10 mouse cellular contexts compared by ENCODE assay signal in genomic region chr14:20983832-20984231, GRCm38 (mm10). TPM values are rescaled to one million over a fixed set of nuclear protein-coding genes. Genes with fewer than 3 reads are reported as not detected.
DNase-seq lines count a peak whose midpoint lies in the region; ATAC-seq and TF ChIP-seq lines count a peak whose summit lies in the region.
"Had no signal": no experiment of that assay in that cellular context is flagged by ENCODE, and none has a peak within 500 bp of the region (broad histone marks: within the 10 kb centered on the region; RNA-seq: fewer than 3 reads in every experiment).

No protein-coding gene starts in this region.

- 19% methylated on average over 2 of the region's 2 CpGs for WGBS in forebrain, embryonic 14.5 days
- 44% methylated on average over 2 of the region's 2 CpGs for WGBS in forebrain, embryonic 11.5 days
- WGBS in intestine, embryonic 15.5 days: 66% methylated on average over 2 of the region's 2 CpGs
- WGBS in neural tube, embryonic 15.5 days: 40% methylated on average over 2 of the region's 2 CpGs

- peak; percentile 83 for DNase-seq in forebrain, embryonic 14.5 days (ENCODE audit: low spot score)
- DNase-seq in forebrain, embryonic 11.5 days (ENCODE audit: low spot score): no peak
- DNase-seq in MEL (ENCODE audit: low read depth, low spot score): peak; percentile 36
- peak; percentile 57 to 75 for DNase-seq in cerebellum, postnatal 25 days
- DNase-seq in kidney, postnatal 36 days: peak; percentile 92
- peak; percentile 75 to 89 for DNase-seq in lung, postnatal 4 days

- no peaks in the 10 kb centered on the region for H3K9me3 ChIP-seq in forebrain, embryonic 14.5 days (replicated peaks; ENCODE audit: control insufficient read depth, low read length)
- H3K9me3 ChIP-seq in forebrain, embryonic 11.5 days (ENCODE audit: control insufficient read depth, low read length): no peaks in the 10 kb centered on the region
- H3K9me3 ChIP-seq in MEL (replicated peaks; ENCODE audit: insufficient read depth, low read length): no peaks in the 10 kb centered on the region
- H3K9me3 ChIP-seq in intestine, embryonic 15.5 days: no peaks in the 10 kb centered on the region
- H3K9me3 ChIP-seq in neural tube, embryonic 15.5 days (replicated peaks): no peaks in the 10 kb centered on the region
- H3K9me3 ChIP-seq: heart, embryonic 13.5 days; liver, embryonic 15.5 days had no signal

- no peak for TF ChIP-seq CTCF in MEL (IDR thresholded peaks at IDR 0.05 in 2 of 3, conservative IDR thresholded peaks at IDR 0.05 in 1 of 3; ENCODE audit: control insufficient read depth in 1 of 3, insufficient read depth in 1 of 3, low read depth in 2 of 3, low read length in 3 of 3, poor library complexity in 1 of 3, severe bottlenecking in 1 of 3)

- peak; percentile 63 for ATAC-seq in forebrain, embryonic 14.5 days
- no peak for ATAC-seq in forebrain, embryonic 11.5 days (replicated peaks; ENCODE audit: low FRiP score)
- ATAC-seq in intestine, embryonic 15.5 days: no peak
- ATAC-seq in neural tube, embryonic 15.5 days (ENCODE audit: low FRiP score): no peak

- no peak overlapping the region for H3K4me2 ChIP-seq in forebrain, embryonic 14.5 days (ENCODE audit: low read length)
- H3K4me2 ChIP-seq in forebrain, embryonic 11.5 days (ENCODE audit: low read depth, low read length, severe bottlenecking): no peak overlapping the region
- H3K4me2 ChIP-seq in intestine, embryonic 15.5 days (replicated peaks): no peak overlapping the region
- H3K4me2 ChIP-seq in neural tube, embryonic 15.5 days: no peak overlapping the region
- H3K4me2 ChIP-seq: heart, embryonic 13.5 days; liver, embryonic 15.5 days had no signal

- no peak overlapping the region for H3K9ac ChIP-seq in forebrain, embryonic 14.5 days (ENCODE audit: low read length)
- no peak overlapping the region for H3K9ac ChIP-seq in forebrain, embryonic 11.5 days (ENCODE audit: low read length)
- no peak overlapping the region for H3K9ac ChIP-seq in MEL (ENCODE audit: control insufficient read depth, low read depth, low read length, poor library complexity, severe bottlenecking)
- no peak overlapping the region for H3K9ac ChIP-seq in intestine, embryonic 15.5 days
- H3K9ac ChIP-seq in neural tube, embryonic 15.5 days (replicated peaks): no peak overlapping the region
- H3K9ac ChIP-seq: heart, embryonic 13.5 days; liver, embryonic 15.5 days had no signal

- TF ChIP-seq POLR2A in MEL (IDR thresholded peaks at IDR 0.05; ENCODE audit: control insufficient read depth in 1 of 2, insufficient read depth in 1 of 2, low read depth in 1 of 2, low read length in 2 of 2, poor library complexity in 1 of 2): no peak

- no peak for TF ChIP-seq RAD21 in MEL (IDR thresholded peaks at IDR 0.05; ENCODE audit: low read depth, low read length)

- no peak overlapping the region for H3K4me3 ChIP-seq in forebrain, embryonic 14.5 days (ENCODE audit: low read depth, low read length)
- H3K4me3 ChIP-seq in forebrain, embryonic 11.5 days (ENCODE audit: low read depth, low read length): no peak overlapping the region
- H3K4me3 ChIP-seq in MEL (ENCODE audit: control insufficient read depth in 1 of 2, insufficient read depth in 1 of 2, low read depth in 2 of 2, low read length in 2 of 2): no peak overlapping the region
- no peak overlapping the region for H3K4me3 ChIP-seq in intestine, embryonic 15.5 days (replicated peaks)
- no peak overlapping the region for H3K4me3 ChIP-seq in neural tube, embryonic 15.5 days (replicated peaks)
- H3K4me3 ChIP-seq: heart, embryonic 13.5 days; liver, embryonic 15.5 days had no signal

- no peaks in the 10 kb centered on the region for H3K79me2 ChIP-seq in MEL (ENCODE audit: control insufficient read depth, insufficient read depth, low read length, poor library complexity)

- H3K27ac ChIP-seq in forebrain, embryonic 14.5 days (ENCODE audit: low read depth, low read length): no peak overlapping the region
- no peak overlapping the region for H3K27ac ChIP-seq in forebrain, embryonic 11.5 days (ENCODE audit: low read depth, low read length)
- no peak overlapping the region for H3K27ac ChIP-seq in MEL (ENCODE audit: control insufficient read depth, low read depth, low read length)
- no peak overlapping the region for H3K27ac ChIP-seq in intestine, embryonic 15.5 days
- no peak overlapping the region for H3K27ac ChIP-seq in neural tube, embryonic 15.5 days (replicated peaks)
- H3K27ac ChIP-seq: heart, embryonic 13.5 days; liver, embryonic 15.5 days had no signal

- no peaks in the 10 kb centered on the region for H3K4me1 ChIP-seq in forebrain, embryonic 14.5 days (ENCODE audit: control insufficient read depth, insufficient read depth, low read length)
- H3K4me1 ChIP-seq in forebrain, embryonic 11.5 days (replicated peaks; ENCODE audit: control insufficient read depth, insufficient read depth, low read length): no peaks in the 10 kb centered on the region
- no peaks in the 10 kb centered on the region for H3K4me1 ChIP-seq in MEL (ENCODE audit: control insufficient read depth in 1 of 2, insufficient read depth in 2 of 2, low read length in 2 of 2)
- no peaks in the 10 kb centered on the region for H3K4me1 ChIP-seq in intestine, embryonic 15.5 days (replicated peaks)
- H3K4me1 ChIP-seq in neural tube, embryonic 15.5 days: no peaks in the 10 kb centered on the region
- H3K4me1 ChIP-seq: liver, embryonic 15.5 days had no signal

- no peak for TF ChIP-seq EP300 in MEL (IDR thresholded peaks at IDR 0.05; ENCODE audit: low read depth in 1 of 2, low read length in 2 of 2)

- no peaks in the 10 kb centered on the region for H3K27me3 ChIP-seq in forebrain, embryonic 14.5 days (replicated peaks; ENCODE audit: control insufficient read depth, insufficient read depth, low read length)
- no peaks in the 10 kb centered on the region for H3K27me3 ChIP-seq in forebrain, embryonic 11.5 days (ENCODE audit: control insufficient read depth, insufficient read depth, low read length)
- H3K27me3 ChIP-seq in MEL (ENCODE audit: control insufficient read depth in 1 of 2, insufficient read depth in 2 of 2, low read length in 2 of 2): no peaks in the 10 kb centered on the region
- H3K27me3 ChIP-seq in intestine, embryonic 15.5 days (replicated peaks): no peaks in the 10 kb centered on the region
- H3K27me3 ChIP-seq in neural tube, embryonic 15.5 days (replicated peaks): no peaks in the 10 kb centered on the region
- H3K27me3 ChIP-seq: heart, embryonic 13.5 days; liver, embryonic 15.5 days had no signal

- no peaks in the 10 kb centered on the region for H3K36me3 ChIP-seq in forebrain, embryonic 14.5 days (ENCODE audit: control insufficient read depth, insufficient read depth, low read length)
- no peaks in the 10 kb centered on the region; the same call in 1 of the 2 replicates for H3K36me3 ChIP-seq in forebrain, embryonic 11.5 days (ENCODE audit: control insufficient read depth, insufficient read depth, low read length)
- peaks cover 0 to 4% of the 10 kb centered on the region in 2 experiments; a peak in 3 of 4 replicates for H3K36me3 ChIP-seq in MEL (ENCODE audit: control insufficient read depth in 1 of 2, insufficient read depth in 2 of 2, low read length in 2 of 2)
- H3K36me3 ChIP-seq in intestine, embryonic 15.5 days: no peaks in the 10 kb centered on the region
- no peaks in the 10 kb centered on the region; the same call in 1 of the 2 replicates for H3K36me3 ChIP-seq in neural tube, embryonic 15.5 days

TF ChIP-seq in MEL, 35 proteins besides CTCF, POLR2A, EP300 and RAD21:
- TF ChIP-seq MAFK (IDR thresholded peaks at IDR 0.05; ENCODE audit: borderline replicate concordance, low read depth, low read length): no peak
- TF ChIP-seq RCOR1 (IDR thresholded peaks at IDR 0.05; ENCODE audit: low read depth, low read length): peak; percentile 89
- TF ChIP-seq GATA1 (IDR thresholded peaks at IDR 0.05; ENCODE audit: low read depth, low read length): 0 out of 2 replicates have a peak, but pooled peaks have one; percentile 12
- TF ChIP-seq UBTF (IDR thresholded peaks at IDR 0.05; ENCODE audit: borderline replicate concordance, insufficient read depth, low read depth, low read length): no peak
- TF ChIP-seq TAL1 (IDR thresholded peaks at IDR 0.05; ENCODE audit: low read length): peak; percentile 13; the same call in 1 of the 2 replicates

RNA-seq across cellular contexts. Expression of gene Vcl, which starts 54.6 kb away (rescaled TPM):
- polyA plus RNA-seq in forebrain, embryonic 14.5 days (2014; fragmentation: Nextera tagmentation; extraction: Ambion mirVana): 8.4 and 9.3 TPM in 2 replicates
- 29.4 and 30.2 TPM in 2 replicates for polyA plus RNA-seq in forebrain, embryonic 11.5 days (2014; fragmentation: Nextera tagmentation; extraction: Ambion mirVana)
- total RNA-seq in MEL (2012; rRNA removed): 11.7 and 14.7 TPM in 2 replicates
- polyA plus RNA-seq in MEL (2012; ENCODE audit: insufficient read depth in 1 of 2, insufficient read length in 2 of 2, low read depth in 1 of 2, low replicate concordance in 2 of 2, missing spikeins in 1 of 2): 10 to 100 TPM in 1 of 2 experiments, not detected in 1; 30.3 TPM
- 56.9 and 59.2 TPM in 2 replicates for polyA plus RNA-seq in intestine, embryonic 15.5 days (2015; fragmentation: Nextera tagmentation; extraction: Ambion mirVana)
- polyA plus RNA-seq in neural tube, embryonic 15.5 days (2015; fragmentation: Nextera tagmentation; extraction: Ambion mirVana): 17.5 and 23.3 TPM in 2 replicates
